In the genomic region with DNA sequence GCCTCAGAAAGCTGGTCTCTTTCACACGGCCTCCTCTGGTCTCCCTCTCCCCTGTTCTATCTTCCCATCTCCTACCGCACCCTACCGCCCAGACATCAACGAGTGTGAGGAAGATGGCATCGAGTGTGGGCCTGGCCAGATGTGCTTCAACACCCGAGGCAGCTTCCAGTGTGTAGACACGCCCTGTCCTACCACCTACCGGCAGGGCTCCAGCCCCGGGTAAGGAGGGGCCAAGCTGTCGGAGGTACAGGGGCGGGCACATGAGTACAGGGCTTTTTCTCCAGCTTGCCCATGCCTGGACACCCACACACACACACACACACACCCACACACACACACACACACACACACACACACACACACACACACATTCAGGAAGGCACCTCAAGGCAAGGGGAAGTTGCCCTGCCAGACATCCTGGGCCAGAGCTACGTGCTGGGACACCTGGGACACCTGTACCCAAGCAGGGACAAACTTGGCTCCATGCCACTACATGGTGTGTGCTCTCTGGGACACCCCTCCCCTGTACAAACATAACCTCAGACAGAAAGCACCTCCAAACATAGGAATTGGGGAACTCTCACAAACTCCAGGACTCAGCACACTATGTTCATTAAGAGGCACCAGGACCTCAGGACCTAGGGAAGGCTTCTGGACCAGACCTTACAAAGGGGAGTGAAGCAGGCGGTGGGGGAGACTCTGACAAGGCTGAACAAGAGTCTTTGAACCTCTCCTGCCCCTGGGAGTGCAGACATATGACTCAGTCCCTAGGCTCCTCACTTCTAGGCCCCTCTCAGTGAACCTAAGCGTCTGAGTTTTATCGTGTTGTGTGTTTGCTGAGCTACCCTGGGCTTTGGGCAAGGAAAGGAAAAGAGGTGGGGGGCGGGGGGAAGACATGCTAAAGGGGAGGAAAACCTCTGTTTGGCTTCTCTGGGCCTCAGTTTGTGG, we compare ENCODE assay signal across 1 mouse cellular context.
TF ChIP-seq lines count a peak whose summit lies in the region.

No protein-coding gene starts in this region.

TF ChIP-seq in MEL, 35 proteins besides CTCF, POLR2A, EP300 and RAD21:
- TF ChIP-seq MYC (IDR thresholded peaks at IDR 0.05; ENCODE audit: low read depth, low read length) (no peak), HCFC1 (IDR thresholded peaks at IDR 0.05; ENCODE audit: low read depth, low read length) (no peak), NRF1 (IDR thresholded peaks at IDR 0.05; ENCODE audit: insufficient read depth, low read depth, low read length, poor library complexity, severe bottlenecking) (no peak), USF1 (IDR thresholded peaks at IDR 0.05; ENCODE audit: low read depth, low read length) (no peak), JUND (IDR thresholded peaks at IDR 0.05; ENCODE audit: low read depth, low read length) (no peak)
